Mouse (Mus musculus): ENCODE measurements around the gene Lrrc27. TPM values are rescaled to one million over a fixed set of nuclear protein-coding genes. Genes with fewer than 3 reads are reported as not detected.

The Lrrc27 gene
- polyA plus RNA-seq, 2 experiments from 2014 or later: 1.2 to 1.8 TPM

- ATAC-seq: no peak
Measured at GRCm38 (mm10) chr7:139276150-139276549, 63.4 kb downstream of the Lrrc27 start.

- no peak for ATAC-seq
Measured at GRCm38 (mm10) chr7:139277536-139277935, 64.7 kb downstream of the Lrrc27 start.

GRCm38 (mm10) chr7:139279571-139279970 is 66.8 kb downstream of the Lrrc27 start:
- no peak for ATAC-seq

DNA sequence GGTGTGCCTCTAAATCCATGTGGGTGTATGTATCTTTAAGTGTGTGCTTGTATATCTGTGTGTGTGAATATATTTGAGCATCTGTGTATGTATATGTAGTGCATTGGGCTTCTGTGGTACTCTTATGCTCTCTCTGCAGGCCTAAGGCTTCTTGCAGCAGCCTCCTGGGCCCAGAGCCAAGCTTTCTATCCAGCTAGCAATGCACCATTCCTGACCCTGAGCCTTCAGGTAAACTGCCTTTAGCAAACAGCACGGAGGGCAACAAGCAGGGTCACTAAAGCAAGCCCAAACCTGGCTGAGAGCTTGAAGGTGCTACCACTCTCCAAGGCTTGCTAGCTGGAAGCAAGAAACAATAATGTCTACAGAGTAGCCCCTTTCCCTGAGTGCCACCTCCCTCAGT is 67.3 kb downstream of the Lrrc27 start:
- ATAC-seq: no peak

GRCm38 (mm10) chr7:139281195-139281594 is 68.4 kb downstream of the Lrrc27 start:
- ATAC-seq: no peak

GRCm38 (mm10) chr7:139282037-139282436 is 69.2 kb downstream of the Lrrc27 start:
- no peak for ATAC-seq

DNA sequence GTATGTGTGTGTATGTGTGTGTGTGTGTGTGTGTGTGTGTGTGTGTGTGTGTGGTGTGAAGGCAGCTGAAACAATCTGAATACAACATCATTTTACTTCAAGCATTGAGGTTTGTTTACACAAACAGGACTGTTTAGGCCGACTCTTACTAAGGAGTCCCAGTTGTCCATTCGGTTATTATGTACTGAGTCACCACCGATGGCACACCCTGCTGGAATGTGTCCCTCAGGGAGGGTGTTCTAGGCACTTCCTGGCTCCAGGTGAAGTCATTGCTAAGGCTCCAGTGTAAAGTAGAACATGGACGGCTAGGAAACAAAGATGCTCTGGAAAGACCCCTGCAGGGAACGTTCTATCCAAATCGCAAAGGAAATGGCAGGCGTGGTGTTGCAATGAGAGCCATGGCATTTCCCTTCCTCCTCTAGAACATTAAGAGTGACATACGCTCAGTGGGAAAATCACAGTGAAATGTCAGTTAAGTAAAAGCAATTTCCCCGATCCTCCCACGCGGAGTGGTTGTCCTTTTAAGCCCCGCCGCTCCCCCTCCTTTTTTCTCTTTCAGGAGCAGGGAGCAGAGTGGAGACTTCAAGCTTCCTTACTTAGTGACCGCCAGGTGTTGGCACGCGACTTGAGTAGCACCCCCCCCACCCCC is 72.6 kb downstream of the Lrrc27 start:
- no peak for ATAC-seq

GRCm38 (mm10) chr7:139288540-139288939 is 75.8 kb downstream of the Lrrc27 start:
- no peak for ATAC-seq

Other genes starting within 250 kb of the Lrrc27 start
- not detected for gene Dpysl4, start 127.0 kb upstream of the Lrrc27 start, polyA plus RNA-seq (2017; shearing (Covaris generic))
- gene Stk32c, start 319 bp downstream of the Lrrc27 start, polyA plus RNA-seq (2017; shearing (Covaris generic)): under 1 TPM; 0.42 to 0.46 TPM
- 1 to 10 TPM; 2.3 to 2.9 TPM for gene Pwwp2b, start 35.5 kb downstream of the Lrrc27 start, polyA plus RNA-seq (2017; shearing (Covaris generic))
- 1 to 10 TPM; 4.8 to 6.5 TPM for gene Inpp5a, start 176.1 kb downstream of the Lrrc27 start, polyA plus RNA-seq (2017; shearing (Covaris generic))

All from activated CD4-positive, CD25-positive, alpha-beta regulatory T cell, adult 4 months (primary cell).